Mouse (Mus musculus): ENCODE results near the gene Oog2. TPM values are rescaled to one million over a fixed set of nuclear protein-coding genes. Genes with fewer than 3 reads are reported as not detected.

The Oog2 gene
- not detected for polyA plus RNA-seq (2015; fragmentation: Illumina TruSeq; extraction: RNeasy Lipid Tissue Mini Kit (QIAGEN cat#74804); ENCODE audit: low read depth, low replicate concordance)

GRCm38 (mm10) chr4:144190419-144190818 lies at the start of gene Oog2:
Gene Oog2 (plus strand): TSS chr4:144190719.

GRCm38 (mm10) chr4:144162563-144162962 lies 28.0 kb upstream of the Oog2 start, which contains the start of gene Oog3:
Gene Oog3 (minus strand): TSS chr4:144162663.

GRCm38 (mm10) chr4:144213218-144213617 lies 22.7 kb downstream of the Oog2 start, which contains the start of gene C87977:
Gene C87977 (minus strand): TSS chr4:144213318.

Other genes starting within 250 kb of the Oog2 start
- not detected for gene Pramef25, start 239.7 kb upstream of the Oog2 start, polyA plus RNA-seq (2015; fragmentation: Illumina TruSeq; extraction: RNeasy Lipid Tissue Mini Kit (QIAGEN cat#74804); ENCODE audit: low read depth, low replicate concordance)
- gene Gm13101, start 223.8 kb upstream of the Oog2 start, polyA plus RNA-seq (2015; fragmentation: Illumina TruSeq; extraction: RNeasy Lipid Tissue Mini Kit (QIAGEN cat#74804); ENCODE audit: low read depth, low replicate concordance), result not detected
- not detected for gene Pramef17, start 196.3 kb upstream of the Oog2 start, polyA plus RNA-seq (2015; fragmentation: Illumina TruSeq; extraction: RNeasy Lipid Tissue Mini Kit (QIAGEN cat#74804); ENCODE audit: low read depth, low replicate concordance)
- gene Pramel4, start 131.6 kb upstream of the Oog2 start, polyA plus RNA-seq (2015; fragmentation: Illumina TruSeq; extraction: RNeasy Lipid Tissue Mini Kit (QIAGEN cat#74804); ENCODE audit: low read depth, low replicate concordance), result not detected
- gene Gm13102, start 84.2 kb upstream of the Oog2 start, polyA plus RNA-seq (2015; fragmentation: Illumina TruSeq; extraction: RNeasy Lipid Tissue Mini Kit (QIAGEN cat#74804); ENCODE audit: low read depth, low replicate concordance), result not detected
- gene Oog3, start 28.1 kb upstream of the Oog2 start, polyA plus RNA-seq (2015; fragmentation: Illumina TruSeq; extraction: RNeasy Lipid Tissue Mini Kit (QIAGEN cat#74804); ENCODE audit: low read depth, low replicate concordance), result not detected
- not detected for gene C87977, start 22.6 kb downstream of the Oog2 start, polyA plus RNA-seq (2015; fragmentation: Illumina TruSeq; extraction: RNeasy Lipid Tissue Mini Kit (QIAGEN cat#74804); ENCODE audit: low read depth, low replicate concordance)
- not detected for gene Pramel5, start 89.8 kb downstream of the Oog2 start, polyA plus RNA-seq (2015; fragmentation: Illumina TruSeq; extraction: RNeasy Lipid Tissue Mini Kit (QIAGEN cat#74804); ENCODE audit: low read depth, low replicate concordance)
- gene Gm13128, start 139.5 kb downstream of the Oog2 start, polyA plus RNA-seq (2015; fragmentation: Illumina TruSeq; extraction: RNeasy Lipid Tissue Mini Kit (QIAGEN cat#74804); ENCODE audit: low read depth, low replicate concordance), result not detected
- gene Gm13119, start 167.2 kb downstream of the Oog2 start, polyA plus RNA-seq (2015; fragmentation: Illumina TruSeq; extraction: RNeasy Lipid Tissue Mini Kit (QIAGEN cat#74804); ENCODE audit: low read depth, low replicate concordance), result not detected
- gene Pramef20, start 187.2 kb downstream of the Oog2 start, polyA plus RNA-seq (2015; fragmentation: Illumina TruSeq; extraction: RNeasy Lipid Tissue Mini Kit (QIAGEN cat#74804); ENCODE audit: low read depth, low replicate concordance), result not detected
- not detected for gene Pramef12, start 217.7 kb downstream of the Oog2 start, polyA plus RNA-seq (2015; fragmentation: Illumina TruSeq; extraction: RNeasy Lipid Tissue Mini Kit (QIAGEN cat#74804); ENCODE audit: low read depth, low replicate concordance)
- not detected for gene 1700012P22Rik, start 248.1 kb downstream of the Oog2 start, polyA plus RNA-seq (2015; fragmentation: Illumina TruSeq; extraction: RNeasy Lipid Tissue Mini Kit (QIAGEN cat#74804); ENCODE audit: low read depth, low replicate concordance)

Data from brain, adult 10 weeks (tissue).